Mouse (Mus musculus) liver, adult 2 months (tissue): Measurements from ENCODE around the gene Cpsf6. TPM values are rescaled to one million over a fixed set of nuclear protein-coding genes. Genes with fewer than 3 reads are reported as not detected.
A peak's percentile ranks its signal among the peaks of the same experiment; 100 is the strongest.

ENCODE experiments used
- DNase-seq: peaks from one replicate; pipeline ENCODE4 v3.0.0-alpha.2; 2011; ENCODE audit warnings: low read depth, low spot score; ENCODE audit errors: extremely low read depth
- H3K27ac ChIP-seq: fragments of 200-500 bp; replicated peaks from 2 replicates; pipeline ENCODE4 v1.5.1; 2012; ENCODE audit warnings: low read depth, mild to moderate bottlenecking, control low read depth, inconsistent platforms, low read length; ENCODE audit not compliant: insufficient read depth
- H3K27me3 ChIP-seq: fragments of 200-500 bp; 2 replicates; pipeline ENCODE4 v1.6.1; 2012; ENCODE audit warnings: mild to moderate bottlenecking, moderate library complexity, low read length, inconsistent platforms; ENCODE audit not compliant: control insufficient read depth, insufficient read depth
- H3K36me3 ChIP-seq: fragments of 200-500 bp; 2 replicates; pipeline ENCODE4 v1.6.1; 2012; ENCODE audit warnings: low read length, inconsistent platforms; ENCODE audit not compliant: control insufficient read depth, insufficient read depth
- H3K4me1 ChIP-seq: fragments of 200-500 bp; 2 replicates; pipeline ENCODE4 v1.6.1; 2011; ENCODE audit warnings: low read length; ENCODE audit not compliant: control insufficient read depth, insufficient read depth
- H3K4me3 ChIP-seq: fragments of 200-500 bp; 2 replicates; pipeline ENCODE4 v1.5.1; 2011; ENCODE audit warnings: low read depth, mild to moderate bottlenecking, control low read depth, low read length, moderate library complexity; ENCODE audit not compliant: insufficient read depth
- H3K79me2 ChIP-seq: fragments of 200-500 bp; 2 replicates; pipeline ENCODE4 v1.6.1; 2012; ENCODE audit warnings: inconsistent platforms, mild to moderate bottlenecking, low read length, moderate library complexity; ENCODE audit not compliant: control insufficient read depth, insufficient read depth
- H3K9ac ChIP-seq: fragments of 200-500 bp; 2 replicates; pipeline ENCODE4 v1.6.1; 2012; ENCODE audit warnings: low read depth, mild to moderate bottlenecking, control low read depth, inconsistent platforms, low read length
- CTCF ChIP-seq: fragments of 200-500 bp; IDR thresholded peaks from 2 replicates; pipeline ENCODE4 v1.5.1; 2011; ENCODE audit warnings: low read depth, low read length, control low read depth
- POLR2A ChIP-seq: fragments of 200-500 bp; IDR thresholded peaks from 2 replicates; pipeline ENCODE4 v1.6.1; 2011; ENCODE audit warnings: low read length, control low read depth; ENCODE audit not compliant: insufficient read depth; ENCODE audit errors: extremely low read depth
- WGBS: fragments of 180-500 bp; shearing (Covaris S2); methylation state at CpG from one replicate; pipeline ENCODE4 v1.1.7; 2018; 5-methylcytosine and 5-hydroxymethylcytosine counted together
- polyA plus RNA-seq: library from polyadenylated mRNA; depleted of rRNA; stranded (reverse); fragments of >200 nt; gene quantifications from 2 replicates; pipeline ENCODE4 v1.2.3, GENCODE M21; 2012
- total RNA-seq: library from RNA; depleted of rRNA; stranded (reverse); fragments of >200 nt; gene quantifications from 2 replicates; pipeline ENCODE4 v1.2.3, GENCODE M21; 2014

Cpsf6 gene
- total and polyA plus RNA-seq, 2 experiments: 23.7 to 32.8 TPM

DNA sequence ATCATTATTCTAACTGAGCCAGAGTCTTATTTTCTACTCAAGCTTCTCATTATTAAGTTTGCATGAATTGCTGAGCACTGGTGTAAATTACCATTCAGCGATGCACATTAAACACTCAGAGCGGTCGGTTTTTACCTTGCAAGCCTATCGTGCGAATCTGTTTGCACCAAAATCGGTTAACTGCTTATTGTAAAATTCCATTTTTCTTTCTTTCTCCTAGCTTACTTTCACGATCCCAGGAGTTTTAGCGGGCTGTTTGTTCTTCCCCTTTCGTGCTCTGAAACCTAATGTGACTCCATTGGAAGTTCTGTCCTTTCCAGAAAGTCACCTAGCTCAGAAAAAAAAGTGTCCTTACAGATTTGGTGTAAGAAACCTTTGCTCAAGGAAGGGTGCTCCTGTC lies 36.3 kb upstream of the Cpsf6 start:
- 95% methylated on average over 9 of the region's 9 CpGs for WGBS
- H3K9ac ChIP-seq: no peak overlapping the region
- TF ChIP-seq CTCF (no peak), POLR2A (no peak)
- no peak overlapping the region for H3K27ac ChIP-seq
- no peak overlapping the region for H3K4me3 ChIP-seq
- no peak for DNase-seq
- H3K27me3 ChIP-seq: no peaks in the 10 kb centered on the region
- peaks cover 6% of the 10 kb centered on the region for H3K4me1 ChIP-seq
- no peaks in the 10 kb centered on the region for H3K79me2 ChIP-seq
- H3K36me3 ChIP-seq: no peaks in the 10 kb centered on the region

GRCm38 (mm10) chr10:117415364-117416057 lies 35.7 kb upstream of the Cpsf6 start:
- H3K27me3 ChIP-seq: no peaks in the 10 kb centered on the region
- TF ChIP-seq CTCF (no peak), POLR2A (no peak)
- no peaks in the 10 kb centered on the region for H3K79me2 ChIP-seq
- 97% methylated on average over 6 of the region's 6 CpGs for WGBS
- H3K36me3 ChIP-seq: no peaks in the 10 kb centered on the region
- H3K9ac ChIP-seq: no peak overlapping the region
- no peak for DNase-seq
- peaks cover 6% of the 10 kb centered on the region for H3K4me1 ChIP-seq
- no peak overlapping the region for H3K4me3 ChIP-seq
- H3K27ac ChIP-seq: no peak overlapping the region

GRCm38 (mm10) chr10:117414726-117415125 lies 34.9 kb upstream of the Cpsf6 start:
- Histone ChIP-seq H3K36me3 (peaks cover 1% of the 10 kb centered on the region), H3K9ac (no peak overlapping the region), H3K4me1 (peaks cover 6% of the 10 kb centered on the region), H3K79me2 (no peaks in the 10 kb centered on the region; the same call in 1 of the 2 replicates), H3K4me3 (no peak overlapping the region), H3K27ac (peak overlapping the region; percentile 3), H3K27me3 (no peaks in the 10 kb centered on the region)
- DNase-seq: no peak
- no peak for TF ChIP-seq POLR2A
- no peak for TF ChIP-seq CTCF
- WGBS: 72% methylated on average over 1 of the region's 1 CpGs

- peaks cover 6% of the 10 kb centered on the region for H3K4me1 ChIP-seq
- peak overlapping the region; percentile 68 for H3K9ac ChIP-seq
- peak overlapping the region; percentile 93 for H3K27ac ChIP-seq
- peak; percentile 62 for TF ChIP-seq CTCF
- TF ChIP-seq POLR2A: no peak
- peaks cover 10% of the 10 kb centered on the region for H3K36me3 ChIP-seq
- peak overlapping the region; percentile 67 for H3K4me3 ChIP-seq
- peak; percentile 95 for DNase-seq
- H3K27me3 ChIP-seq: no peaks in the 10 kb centered on the region
- H3K79me2 ChIP-seq: no peaks in the 10 kb centered on the region; the same call in 1 of the 2 replicates
- WGBS: 24% methylated on average over 13 of the region's 13 CpGs
Measured at GRCm38 (mm10) chr10:117413562-117414527, 34.0 kb upstream of the Cpsf6 start.

DNA sequence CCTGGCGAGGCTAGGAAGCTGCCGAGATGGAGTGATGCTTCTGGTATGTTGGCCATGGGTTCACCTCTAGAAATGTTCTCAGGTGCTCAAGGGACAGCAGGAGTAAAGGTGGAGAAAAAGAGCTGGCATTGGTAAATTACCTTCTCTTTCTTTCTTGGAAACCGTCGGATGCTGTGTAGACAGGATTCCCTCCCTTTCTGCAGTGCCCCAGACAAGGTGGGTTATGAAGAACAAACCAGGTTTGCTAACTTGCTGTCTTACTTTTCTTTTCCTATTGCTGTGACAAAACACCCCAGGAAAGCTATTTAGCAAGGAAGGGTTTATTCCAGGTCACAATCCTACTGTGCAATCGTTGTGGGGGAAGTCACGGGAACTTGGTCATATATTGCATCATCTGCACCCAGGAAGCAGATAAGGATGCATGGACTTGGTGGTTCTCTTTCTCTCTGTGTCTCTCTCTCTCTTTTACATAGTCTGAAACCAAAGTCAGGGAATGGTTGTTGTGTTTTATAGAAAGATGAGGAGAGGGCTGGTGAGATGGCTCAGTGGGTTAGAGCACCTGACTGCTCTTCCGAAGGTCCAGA lies 32.8 kb upstream of the Cpsf6 start:
- DNase-seq: peak; percentile 97
- Histone ChIP-seq H3K4me3 (peak overlapping the region; percentile 72), H3K36me3 (peaks cover 10% of the 10 kb centered on the region), H3K27me3 (no peaks in the 10 kb centered on the region), H3K79me2 (no peaks in the 10 kb centered on the region; the same call in 1 of the 2 replicates), H3K9ac (peak overlapping the region; percentile 75), H3K27ac (peak overlapping the region; percentile 100), H3K4me1 (peaks cover 6% of the 10 kb centered on the region)
- 16% methylated on average over 7 of the region's 7 CpGs for WGBS
- TF ChIP-seq CTCF (no peak), POLR2A (no peak)
